Mouse (Mus musculus): ENCODE measurements at regions not wholly inside any gene's neighbourhood (a gene's known extent, or its start where the extent isn't known, plus 50 kb on each side); places are given as distances from the start of the nearest gene placed in this dataset.

DNA sequence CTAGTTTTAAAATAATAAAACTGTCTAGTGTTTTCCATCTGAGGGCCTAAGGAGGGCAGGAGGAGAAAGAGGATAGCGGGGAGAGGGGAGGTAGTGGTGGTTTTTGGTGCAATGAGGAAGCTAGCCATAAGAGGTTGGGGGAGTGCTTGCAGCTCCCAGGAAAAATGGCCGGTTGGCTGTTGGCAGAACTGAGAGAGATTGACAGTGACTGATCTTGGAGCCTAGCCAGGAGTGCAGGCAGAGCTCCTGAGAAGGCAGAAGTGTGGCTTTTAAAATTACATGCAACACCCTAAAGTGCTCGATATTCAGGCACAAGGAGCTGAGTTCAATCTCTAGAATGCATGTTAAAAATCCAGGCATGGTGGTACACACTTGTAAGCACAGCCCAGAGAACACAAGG lies 938.3 kb upstream of the 2610301B20Rik start:
- WGBS = 34% methylated on average over 3 of the region's 3 CpGs
- no peaks in the 10 kb centered on the region for H3K27me3 ChIP-seq (ENCODE audit: insufficient read depth, low read length)
- peak; percentile 1 for DNase-seq
- no peaks in the 10 kb centered on the region for H3K9me3 ChIP-seq (ENCODE audit: low read length)
- no peak for ATAC-seq
- H3K4me1 ChIP-seq (ENCODE audit: insufficient read depth) = no peaks in the 10 kb centered on the region
- H3K36me3 ChIP-seq (ENCODE audit: insufficient read depth) = no peaks in the 10 kb centered on the region
- no peak overlapping the region for H3K27ac ChIP-seq (ENCODE audit: low read depth, low read length)
- H3K4me3 ChIP-seq (ENCODE audit: low read depth, low read length) = no peak overlapping the region
- no peak for TF ChIP-seq CTCF (IDR thresholded peaks at IDR 0.05; ENCODE audit: low read depth)
- H3K9ac ChIP-seq = no peak overlapping the region
- H3K4me2 ChIP-seq (ENCODE audit: low read depth) = no peak overlapping the region

DNA sequence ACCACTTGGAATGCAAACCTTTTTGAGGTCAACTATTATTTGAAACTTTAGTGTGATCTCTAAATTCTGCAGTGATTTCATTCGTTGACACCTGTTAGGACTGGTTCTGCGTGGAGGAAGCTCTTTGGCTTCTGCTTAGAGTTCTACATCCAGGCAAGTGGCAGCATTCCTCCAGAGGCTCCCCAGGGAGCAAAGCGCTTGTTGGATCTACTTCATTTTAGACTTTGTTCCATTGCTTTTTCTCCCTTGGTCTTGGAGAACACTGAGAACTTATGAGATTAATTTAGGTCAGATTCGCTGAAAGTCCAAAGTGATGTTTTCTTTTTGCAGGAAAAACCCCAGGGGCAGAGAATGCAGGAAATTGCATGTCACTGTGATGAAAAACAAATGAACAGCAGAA lies 922.9 kb upstream of the 2610301B20Rik start:
- Histone ChIP-seq H3K9ac (no peak overlapping the region), H3K9me3 (ENCODE audit: low read length) (no peaks in the 10 kb centered on the region), H3K36me3 (ENCODE audit: insufficient read depth) (no peaks in the 10 kb centered on the region), H3K4me3 (ENCODE audit: low read depth, low read length) (no peak overlapping the region), H3K27me3 (ENCODE audit: insufficient read depth, low read length) (no peaks in the 10 kb centered on the region), H3K4me1 (ENCODE audit: insufficient read depth) (no peaks in the 10 kb centered on the region), H3K4me2 (ENCODE audit: low read depth) (no peak overlapping the region), H3K27ac (ENCODE audit: low read depth, low read length) (no peak overlapping the region)
- no peak for TF ChIP-seq CTCF (IDR thresholded peaks at IDR 0.05; ENCODE audit: low read depth)
- no peak for ATAC-seq
- DNase-seq = no peak
- WGBS = 89% methylated on average over 4 of the region's 4 CpGs

DNA sequence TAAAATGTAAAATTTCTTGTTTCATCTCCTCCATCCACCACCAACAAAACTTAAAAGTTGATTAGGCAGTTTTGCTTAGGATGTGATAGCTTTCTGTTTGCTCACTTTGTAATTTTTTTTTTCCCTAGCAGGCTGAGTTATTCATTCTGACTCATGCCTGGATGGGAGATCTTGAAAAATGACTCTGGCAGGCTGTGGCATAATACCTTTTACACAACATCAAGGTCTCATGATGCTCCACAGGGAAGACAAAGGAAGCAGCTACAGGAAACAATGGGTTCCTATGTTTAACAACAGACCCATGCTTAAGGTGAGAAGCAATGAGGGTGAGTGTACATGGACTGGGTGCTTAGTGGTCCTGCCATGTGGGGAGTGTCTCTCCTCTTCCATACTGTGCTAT lies 899.7 kb upstream of the 2610301B20Rik start:
- H3K9me3 ChIP-seq (ENCODE audit: low read length) = no peaks in the 10 kb centered on the region
- H3K27me3 ChIP-seq (ENCODE audit: insufficient read depth, low read length) = no peaks in the 10 kb centered on the region
- no peak overlapping the region for H3K4me2 ChIP-seq (ENCODE audit: low read depth)
- H3K4me3 ChIP-seq (ENCODE audit: low read depth, low read length) = no peak overlapping the region
- ATAC-seq (no peak), DNase-seq (no peak)
- H3K4me1 ChIP-seq (ENCODE audit: insufficient read depth) = no peaks in the 10 kb centered on the region
- no peaks in the 10 kb centered on the region for H3K36me3 ChIP-seq (ENCODE audit: insufficient read depth)
- no peak for TF ChIP-seq CTCF (IDR thresholded peaks at IDR 0.05; ENCODE audit: low read depth)
- H3K27ac ChIP-seq (ENCODE audit: low read depth, low read length) = no peak overlapping the region
- H3K9ac ChIP-seq = no peak overlapping the region

- WGBS = 82% methylated on average over 3 of the region's 3 CpGs
- no peak overlapping the region for H3K9ac ChIP-seq
- H3K9me3 ChIP-seq (ENCODE audit: low read length) = no peaks in the 10 kb centered on the region
- no peak for TF ChIP-seq CTCF (IDR thresholded peaks at IDR 0.05; ENCODE audit: low read depth)
- ATAC-seq = no peak
- no peaks in the 10 kb centered on the region for H3K36me3 ChIP-seq (ENCODE audit: insufficient read depth)
- H3K4me1 ChIP-seq (ENCODE audit: insufficient read depth) = no peaks in the 10 kb centered on the region
- no peak overlapping the region for H3K27ac ChIP-seq (ENCODE audit: low read depth, low read length)
- no peak overlapping the region for H3K4me3 ChIP-seq (ENCODE audit: low read depth, low read length)
- H3K27me3 ChIP-seq (ENCODE audit: insufficient read depth, low read length) = no peaks in the 10 kb centered on the region
- no peak for DNase-seq
- no peak overlapping the region for H3K4me2 ChIP-seq (ENCODE audit: low read depth)
Measured at GRCm38 (mm10) chr4:9981354-9982040, 892.8 kb upstream of the 2610301B20Rik start.

GRCm38 (mm10) chr4:9982786-9983525 lies 891.3 kb upstream of the 2610301B20Rik start:
- no peak overlapping the region for H3K4me3 ChIP-seq (ENCODE audit: low read depth, low read length)
- no peak for DNase-seq
- no peak overlapping the region for H3K27ac ChIP-seq (ENCODE audit: low read depth, low read length)
- no peaks in the 10 kb centered on the region for H3K27me3 ChIP-seq (ENCODE audit: insufficient read depth, low read length)
- WGBS = 87% methylated on average over 7 of the region's 7 CpGs
- H3K4me1 ChIP-seq (ENCODE audit: insufficient read depth) = no peaks in the 10 kb centered on the region
- H3K9ac ChIP-seq = no peak overlapping the region
- no peak for TF ChIP-seq CTCF (IDR thresholded peaks at IDR 0.05; ENCODE audit: low read depth)
- no peak for ATAC-seq
- H3K4me2 ChIP-seq (ENCODE audit: low read depth) = no peak overlapping the region
- H3K9me3 ChIP-seq (ENCODE audit: low read length) = no peaks in the 10 kb centered on the region
- no peaks in the 10 kb centered on the region for H3K36me3 ChIP-seq (ENCODE audit: insufficient read depth)

DNA sequence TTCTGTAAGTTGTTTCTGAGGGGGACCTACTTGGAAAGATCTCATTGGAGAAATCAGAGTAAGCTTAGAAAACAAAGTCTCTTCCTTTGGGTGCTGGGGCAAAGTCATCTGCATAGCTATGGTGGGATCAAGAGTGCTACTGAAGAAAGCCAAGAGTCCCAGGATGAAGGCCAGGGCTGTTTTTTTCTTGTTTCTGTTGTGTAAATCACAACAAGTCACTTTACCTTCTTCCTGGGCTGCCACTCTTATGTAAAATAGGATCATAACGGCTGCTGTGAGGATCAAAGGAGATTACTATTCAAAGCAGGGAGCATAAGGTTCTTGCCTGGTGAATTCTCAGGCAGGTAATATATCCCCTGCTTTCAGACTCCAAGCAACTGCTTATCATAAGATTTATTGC lies 880.4 kb upstream of the 2610301B20Rik start:
- WGBS = 34% methylated on average over 1 of the region's 1 CpGs

GRCm38 (mm10) chr4:9994466-9994865 lies 879.8 kb upstream of the 2610301B20Rik start:
- no peak for TF ChIP-seq CTCF (IDR thresholded peaks at IDR 0.05; ENCODE audit: low read depth)
- Histone ChIP-seq H3K4me1 (ENCODE audit: insufficient read depth) (no peaks in the 10 kb centered on the region), H3K36me3 (ENCODE audit: insufficient read depth) (no peaks in the 10 kb centered on the region), H3K4me3 (ENCODE audit: low read depth, low read length) (no peak overlapping the region), H3K4me2 (ENCODE audit: low read depth) (no peak overlapping the region), H3K9ac (no peak overlapping the region), H3K27ac (ENCODE audit: low read depth, low read length) (no peak overlapping the region), H3K27me3 (ENCODE audit: insufficient read depth, low read length) (no peaks in the 10 kb centered on the region), H3K9me3 (ENCODE audit: low read length) (no peaks in the 10 kb centered on the region)
- ATAC-seq (no peak), DNase-seq (no peak)
- WGBS = 57% methylated on average over 1 of the region's 1 CpGs

More for the DNA sequence above, 880.4 kb upstream of the 2610301B20Rik start:
- Histone ChIP-seq H3K9ac (no peak overlapping the region), H3K4me3 (ENCODE audit: low read depth, low read length) (no peak overlapping the region), H3K27ac (ENCODE audit: low read depth, low read length) (no peak overlapping the region), H3K36me3 (ENCODE audit: insufficient read depth) (no peaks in the 10 kb centered on the region), H3K4me2 (ENCODE audit: low read depth) (no peak overlapping the region), H3K9me3 (ENCODE audit: low read length) (no peaks in the 10 kb centered on the region), H3K4me1 (ENCODE audit: insufficient read depth) (no peaks in the 10 kb centered on the region), H3K27me3 (ENCODE audit: insufficient read depth, low read length) (no peaks in the 10 kb centered on the region)
- no peak for TF ChIP-seq CTCF (IDR thresholded peaks at IDR 0.05; ENCODE audit: low read depth)
- ATAC-seq (no peak), DNase-seq (no peak)
